Mouse (Mus musculus) megakaryocyte, embryonic 14.5 days (primary cell): ENCODE data around the gene Atg4c.

Experiments
- FLI1 ChIP-seq: IDR thresholded peaks from 2 replicates; pipeline ENCODE4 v1.6.1; 2012; ENCODE audit warnings: low read length, inconsistent platforms, mixed read lengths
- GATA1 ChIP-seq: IDR thresholded peaks from 3 replicates; pipeline ENCODE4 v1.6.1; 2012; ENCODE audit warnings: mixed read lengths, low read length, inconsistent platforms, borderline replicate concordance

- no peak for TF ChIP-seq FLI1
- no peak for TF ChIP-seq GATA1
Observed at GRCm38 (mm10) chr4:99278876-99279275, 85.1 kb downstream of the Atg4c start.
